Mouse (Mus musculus) midbrain, postnatal 0 days (tissue): ENCODE data around the gene Slc24a3. TPM values are rescaled to one million over a fixed set of nuclear protein-coding genes. Genes with fewer than 3 reads are reported as not detected.
A peak's percentile ranks its signal among the peaks of the same experiment; 100 is the strongest.

Source experiments
- ATAC-seq: fragments of 200-750 bp; cut with Nextera tagmentation; 2 replicates; pipeline ENCODE4 v1.8.0; 2017; ENCODE audit warnings: moderate number of reproducible peaks, mild to moderate bottlenecking, moderate TSS enrichment, moderate library complexity; ENCODE audit not compliant: low FRiP score
- DNase-seq: peaks from one replicate; pipeline ENCODE4 v3.0.0-alpha.2; 2015; ENCODE audit warnings: low spot score
- H3K27ac ChIP-seq: fragments of 300-500 bp; sonication (generic); 2 replicates; pipeline ENCODE4 v1.5.1; 2014; ENCODE audit warnings: low read depth, mild to moderate bottlenecking, low read length, mixed read lengths
- H3K27me3 ChIP-seq: fragments of 300-500 bp; sonication (generic); 2 replicates; pipeline ENCODE4 v1.6.1; 2014; ENCODE audit warnings: low read length, control low read depth, mixed read lengths; ENCODE audit not compliant: insufficient read depth
- H3K36me3 ChIP-seq: fragments of 300-500 bp; sonication (generic); 2 replicates; pipeline ENCODE4 v1.6.1; 2014; ENCODE audit warnings: low read length, control low read depth, mixed read lengths; ENCODE audit not compliant: insufficient read depth
- H3K4me1 ChIP-seq: fragments of 300-500 bp; sonication (generic); 2 replicates; pipeline ENCODE4 v1.6.1; 2014; ENCODE audit warnings: mild to moderate bottlenecking, control low read depth, antibody characterized with exemption, low read length, mixed read lengths; ENCODE audit not compliant: insufficient read depth
- H3K4me2 ChIP-seq: fragments of 300-500 bp; sonication (generic); 2 replicates; pipeline ENCODE4 v1.6.1; 2014; ENCODE audit warnings: low read depth, mild to moderate bottlenecking, low read length, mixed read lengths; ENCODE audit not compliant: poor library complexity, severe bottlenecking
- H3K4me3 ChIP-seq: fragments of 300-500 bp; sonication (generic); 2 replicates; pipeline ENCODE4 v1.5.1; 2014; ENCODE audit warnings: low read depth, mild to moderate bottlenecking, low read length, moderate library complexity
- H3K9ac ChIP-seq: fragments of 300-500 bp; sonication (generic); replicated peaks from 2 replicates; pipeline ENCODE4 v1.6.1; 2014; ENCODE audit warnings: mild to moderate bottlenecking, low read length, moderate library complexity, mixed read lengths; ENCODE audit not compliant: poor library complexity, severe bottlenecking
- H3K9me3 ChIP-seq: fragments of 300-500 bp; sonication (generic); 2 replicates; pipeline ENCODE4 v1.6.1; 2016; ENCODE audit warnings: low read length, control low read depth
- CTCF ChIP-seq: IDR thresholded peaks from 2 replicates; pipeline ENCODE4 v1.5.1; 2016; ENCODE audit warnings: antibody characterized with exemption, mild to moderate bottlenecking
- WGBS: fragments of 180-500 bp; shearing (Covaris S2); extraction: QIAGEN DNeasy Blood & Tissue Kit; methylation state at CpG from one replicate; pipeline ENCODE4 v1.1.7; 2014; 5-methylcytosine and 5-hydroxymethylcytosine counted together
- polyA plus RNA-seq: library from polyadenylated mRNA; unstranded; fragments of >200 nt; fragmentation: Nextera tagmentation; extraction: Ambion mirVana; gene quantifications from 2 replicates; pipeline ENCODE4 v1.2.1, GENCODE M21; 2015
- total RNA-seq: library from RNA; depleted of rRNA; stranded (reverse); fragments of >200 nt; gene quantifications from 2 replicates; pipeline ENCODE4 v1.2.3, GENCODE M21; 2014; rRNA removed

The Slc24a3 gene
- total RNA-seq, result 65.7 and 68.8 TPM in 2 replicates
- polyA plus RNA-seq, result 33.9 and 34.5 TPM in 2 replicates

DNA sequence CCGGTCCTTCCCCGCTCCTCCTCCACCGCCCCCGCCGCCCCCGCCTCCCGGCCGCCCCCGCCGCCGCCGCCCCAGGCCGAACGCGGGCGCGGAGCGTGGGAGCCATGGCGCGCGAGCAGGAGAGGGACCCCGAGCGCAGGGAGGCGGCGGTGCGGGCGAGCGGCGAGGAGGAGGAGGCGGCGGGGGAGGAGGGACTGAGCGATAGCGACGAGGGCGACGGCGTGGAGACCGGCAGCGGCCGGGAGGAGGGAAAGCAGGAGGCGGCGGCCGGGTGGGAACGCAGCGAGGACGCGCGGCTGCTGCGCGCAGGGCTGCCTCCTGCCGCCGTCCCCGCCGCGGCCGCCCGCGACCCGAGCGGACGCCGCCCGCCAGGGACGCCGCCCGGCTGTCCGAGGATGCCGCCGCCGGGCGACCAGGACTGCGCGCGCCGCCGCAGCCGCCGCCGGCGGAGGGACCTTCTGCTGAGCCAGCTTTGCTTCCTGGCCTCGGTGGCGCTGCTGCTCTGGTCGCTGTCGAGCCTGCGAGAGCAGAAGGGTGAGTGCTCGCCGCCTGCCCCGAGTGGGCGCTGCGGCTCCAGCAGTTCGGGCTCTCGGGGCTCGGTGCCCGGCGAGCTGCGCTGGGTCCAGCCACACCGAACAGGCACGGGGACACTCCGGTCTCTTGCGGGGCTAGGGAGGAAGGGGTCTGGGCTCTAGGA lies at the start of gene Slc24a3:
Gene Slc24a3 (plus strand): TSS at position 91 of the 697 bp plus-strand sequence.
- peak within 1 kb of the TSS; percentile 87 for H3K4me2 ChIP-seq
- peak within 1 kb of the TSS; percentile 87 for H3K27ac ChIP-seq
- H3K4me3 ChIP-seq, result peak within 1 kb of the TSS; percentile 77
- peak; percentile 79 for TF ChIP-seq CTCF
- H3K9me3 ChIP-seq, result no peaks in the 10 kb centered on the region
- WGBS, result under 1% methylated on average over 59 of the region's 100 CpGs
- peak; percentile 90 for ATAC-seq
- peak within 1 kb of the TSS; percentile 86 for H3K9ac ChIP-seq
- H3K4me1 ChIP-seq, result peaks cover 9% of the 10 kb centered on the region; the same call in 1 of the 2 replicates
- no peaks in the 10 kb centered on the region for H3K27me3 ChIP-seq
- DNase-seq, result peak; percentile 90
- H3K36me3 ChIP-seq, result no peaks in the 10 kb centered on the region

DNA sequence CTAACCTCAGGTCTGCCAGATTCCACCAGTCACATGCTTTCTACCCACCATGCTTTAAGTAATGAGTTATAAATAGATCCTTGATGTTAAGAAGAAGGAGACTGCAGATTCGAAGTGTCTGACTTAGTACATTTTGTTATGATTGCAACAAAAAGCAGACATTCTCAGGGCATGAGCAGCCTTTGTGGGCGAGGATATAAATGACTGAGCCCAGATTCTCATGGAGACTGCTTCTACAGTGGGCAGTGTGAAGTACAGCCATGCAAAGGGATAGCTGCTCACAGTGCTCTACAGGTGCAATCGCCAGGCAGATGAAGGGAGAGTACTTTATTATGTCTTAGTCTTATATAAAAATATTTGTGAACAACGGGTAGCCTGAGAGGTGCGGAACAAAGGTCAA lies 49.8 kb upstream of the Slc24a3 start:
- no peak for DNase-seq
- Histone ChIP-seq H3K4me2 (no peak overlapping the region), H3K9ac (no peak overlapping the region), H3K4me3 (no peak overlapping the region), H3K27ac (no peak overlapping the region), H3K4me1 (no peaks in the 10 kb centered on the region), H3K36me3 (no peaks in the 10 kb centered on the region), H3K27me3 (no peaks in the 10 kb centered on the region), H3K9me3 (no peaks in the 10 kb centered on the region)
- TF ChIP-seq CTCF, result no peak
- 81% methylated on average over 5 of the region's 5 CpGs for WGBS
- ATAC-seq, result no peak

DNA sequence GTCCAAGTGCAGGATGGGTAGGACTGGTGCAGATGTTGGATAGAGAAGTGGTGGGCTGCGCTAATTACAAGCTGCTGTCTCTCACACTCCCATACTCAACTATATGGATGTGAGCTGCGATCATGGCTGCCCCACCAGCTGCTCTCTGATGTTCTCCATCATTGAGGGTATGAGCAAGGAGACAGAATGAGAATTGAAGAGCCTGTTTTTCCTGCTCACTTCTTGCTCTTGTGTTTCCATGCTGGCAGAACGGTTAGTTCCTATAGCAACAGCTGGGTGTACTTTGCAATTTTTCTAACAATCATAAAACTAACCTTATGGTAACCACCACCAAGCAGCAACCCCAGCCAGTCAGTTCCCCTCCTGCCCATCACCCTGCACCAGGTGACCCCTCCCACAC lies 39.8 kb upstream of the Slc24a3 start:
- H3K4me3 ChIP-seq, result no peak overlapping the region
- H3K36me3 ChIP-seq, result no peaks in the 10 kb centered on the region
- ATAC-seq (no peak), DNase-seq (peak; percentile 4)
- H3K27me3 ChIP-seq, result no peaks in the 10 kb centered on the region
- no peak for TF ChIP-seq CTCF
- H3K4me1 ChIP-seq, result no peaks in the 10 kb centered on the region
- 76% methylated on average over 3 of the region's 3 CpGs for WGBS
- no peak overlapping the region for H3K9ac ChIP-seq
- H3K4me2 ChIP-seq, result no peak overlapping the region
- no peaks in the 10 kb centered on the region for H3K9me3 ChIP-seq
- no peak overlapping the region for H3K27ac ChIP-seq

DNA sequence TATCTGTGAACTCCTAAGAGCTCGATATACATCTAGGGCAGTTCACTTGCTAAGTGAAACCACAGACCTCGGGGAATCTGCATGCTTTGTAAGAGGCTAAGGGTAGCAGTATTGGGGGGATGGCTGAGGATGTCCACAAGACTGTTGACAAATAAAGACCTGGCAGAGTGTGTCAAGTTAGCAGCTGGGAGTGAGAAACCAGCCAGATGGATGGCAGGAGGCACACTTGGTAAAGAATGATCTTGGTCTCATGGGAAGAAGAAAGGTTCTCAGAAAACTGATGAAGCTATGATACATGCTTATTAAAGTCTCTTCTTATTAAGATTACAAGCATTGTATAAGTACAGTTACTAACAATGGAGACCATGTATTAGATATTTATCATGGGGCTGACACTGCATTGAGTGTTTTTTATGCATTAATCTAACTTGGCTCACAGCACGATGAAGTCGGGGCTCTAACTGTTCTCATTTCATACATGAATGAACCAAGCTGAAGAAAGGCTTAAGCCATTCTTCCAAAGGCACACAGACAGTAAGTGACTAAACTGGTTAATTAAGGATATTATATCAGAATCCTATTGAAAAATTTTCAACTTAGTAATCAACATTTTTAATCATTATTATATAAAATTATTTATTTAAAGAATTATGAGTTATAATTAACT lies 30.8 kb upstream of the Slc24a3 start:
- H3K9me3 ChIP-seq, result no peaks in the 10 kb centered on the region
- no peak overlapping the region for H3K27ac ChIP-seq
- H3K27me3 ChIP-seq, result no peaks in the 10 kb centered on the region
- ATAC-seq, result no peak
- no peak overlapping the region for H3K4me3 ChIP-seq
- WGBS, result 63% methylated on average over 4 of the region's 4 CpGs
- H3K36me3 ChIP-seq, result no peaks in the 10 kb centered on the region
- TF ChIP-seq CTCF, result no peak
- no peaks in the 10 kb centered on the region for H3K4me1 ChIP-seq
- H3K4me2 ChIP-seq, result no peak overlapping the region
- H3K9ac ChIP-seq, result no peak overlapping the region
- peak; percentile 67 for DNase-seq

DNA sequence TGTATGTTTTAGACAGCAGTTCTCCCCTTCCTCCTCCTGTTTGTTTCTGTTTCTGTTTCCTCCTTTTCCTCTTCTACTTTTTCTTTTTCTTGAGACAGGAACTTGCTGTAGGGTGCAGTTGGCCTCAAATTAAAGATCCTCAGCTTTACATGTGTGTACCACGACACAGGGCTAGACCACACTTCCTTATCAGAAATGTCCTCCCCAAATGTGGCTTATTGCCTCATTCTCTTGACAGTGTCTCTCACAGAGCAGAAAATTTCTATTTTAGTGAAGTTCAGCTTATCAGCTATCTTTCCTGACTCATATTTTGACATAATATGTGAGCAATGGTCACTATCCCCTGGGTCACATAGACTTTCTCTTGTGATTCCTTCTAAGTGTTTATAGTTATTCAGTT lies 17.1 kb upstream of the Slc24a3 start:
- H3K9me3 ChIP-seq, result no peaks in the 10 kb centered on the region
- H3K4me3 ChIP-seq, result no peak overlapping the region
- no peak for DNase-seq
- no peak overlapping the region for H3K9ac ChIP-seq
- H3K27ac ChIP-seq, result no peak overlapping the region
- 95% methylated on average over 1 of the region's 1 CpGs for WGBS
- no peak for ATAC-seq
- no peak overlapping the region for H3K4me2 ChIP-seq
- no peaks in the 10 kb centered on the region for H3K36me3 ChIP-seq
- H3K4me1 ChIP-seq, result no peaks in the 10 kb centered on the region
- H3K27me3 ChIP-seq, result no peaks in the 10 kb centered on the region
- no peak for TF ChIP-seq CTCF

DNA sequence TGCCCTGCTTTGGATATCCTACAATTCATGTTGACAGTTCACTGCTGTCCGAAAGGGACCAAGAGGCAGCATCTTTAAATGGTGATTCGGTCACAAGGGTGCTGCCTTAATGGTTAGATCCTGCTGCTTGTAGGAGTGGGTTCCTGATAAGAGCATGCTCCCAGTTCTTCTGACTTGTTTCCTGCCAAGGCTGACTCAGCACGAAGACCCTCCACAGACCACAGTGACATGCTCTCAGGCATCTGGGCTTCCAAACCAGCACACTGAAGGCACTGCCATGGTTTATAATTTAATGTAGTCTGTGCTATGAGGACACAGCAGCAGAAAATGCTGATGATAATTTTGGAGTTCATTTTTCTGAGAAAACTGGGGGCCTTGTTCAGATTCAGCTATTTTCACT lies 16.7 kb upstream of the Slc24a3 start:
- H3K4me1 ChIP-seq, result no peaks in the 10 kb centered on the region
- H3K27me3 ChIP-seq, result no peaks in the 10 kb centered on the region
- no peak for TF ChIP-seq CTCF
- no peak overlapping the region for H3K4me2 ChIP-seq
- H3K9me3 ChIP-seq, result no peaks in the 10 kb centered on the region
- DNase-seq (no peak), ATAC-seq (no peak)
- H3K36me3 ChIP-seq, result no peaks in the 10 kb centered on the region
- no peak overlapping the region for H3K4me3 ChIP-seq
- H3K27ac ChIP-seq, result no peak overlapping the region
- WGBS, result 90% methylated on average over 3 of the region's 3 CpGs
- no peak overlapping the region for H3K9ac ChIP-seq
